Mouse (Mus musculus) left cerebral cortex, postnatal 14 days (tissue): ENCODE data around the gene Gm42372. TPM values are rescaled to one million over a fixed set of nuclear protein-coding genes. Genes with fewer than 3 reads are reported as not detected.

Experiments used
- DNase-seq, 2 experiments: peaks; one replicate each; pipeline ENCODE4 v3.0.0; 2021 to 2022; ENCODE audit warnings: low spot score in 2 of 2, mixed read lengths in 1 of 2
- intact Hi-C: fragments of 180-260 bp; cut with DNase I; formaldehyde crosslinking; loops from one replicate; pipeline ENCODE4 v1.15.1; 2025
- total RNA-seq, 2 experiments: library from RNA; stranded (reverse); gene quantifications; 2 replicates each; pipeline ENCODE4 v1.2.3; 2021

Gm42372 gene
- total RNA-seq, 2 experiments from 2014 or later, result 59.2 to 61.7 TPM

DNA sequence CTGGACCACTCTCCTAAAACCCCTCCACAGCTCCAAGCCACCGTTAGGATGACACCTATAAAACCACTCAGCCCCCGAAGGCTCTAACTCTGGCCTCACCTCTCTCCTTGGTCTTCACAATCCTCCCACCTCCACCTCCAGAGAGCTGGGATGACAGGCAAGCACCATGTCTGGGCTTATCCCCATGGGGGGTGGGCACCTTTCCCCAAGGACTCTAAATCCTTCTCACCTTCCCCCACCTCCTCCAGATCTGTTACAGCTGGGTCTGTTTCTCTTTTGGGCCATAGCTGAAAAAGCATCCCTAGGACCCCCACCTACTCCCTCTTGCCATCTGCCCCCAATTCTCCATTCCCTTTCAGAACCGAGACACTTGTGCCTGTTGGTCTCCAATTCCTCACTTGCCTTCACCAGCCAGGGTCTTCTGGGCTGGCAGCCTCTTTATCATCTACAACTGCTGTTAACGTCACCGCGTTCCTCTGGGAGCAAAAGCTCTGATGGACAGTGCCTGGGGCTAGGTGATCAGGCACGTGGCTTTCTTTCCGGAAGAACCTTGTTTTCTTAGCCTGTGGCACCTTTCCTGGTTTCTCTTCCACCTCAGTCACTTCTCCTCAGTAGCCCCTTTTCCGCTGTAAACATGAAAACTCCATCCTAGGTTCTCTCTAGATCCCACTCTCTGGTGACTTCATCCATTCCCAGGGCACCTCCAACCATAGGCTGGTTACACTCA, 43.2 kb downstream of the Gm42372 start:
- intact Hi-C loops, result loop anchor here (5.0 kb wide), 1 partner anchor 36 kb away; the partner anchor contains the start of gene Hif3a
- DNase-seq, result no peak

DNA sequence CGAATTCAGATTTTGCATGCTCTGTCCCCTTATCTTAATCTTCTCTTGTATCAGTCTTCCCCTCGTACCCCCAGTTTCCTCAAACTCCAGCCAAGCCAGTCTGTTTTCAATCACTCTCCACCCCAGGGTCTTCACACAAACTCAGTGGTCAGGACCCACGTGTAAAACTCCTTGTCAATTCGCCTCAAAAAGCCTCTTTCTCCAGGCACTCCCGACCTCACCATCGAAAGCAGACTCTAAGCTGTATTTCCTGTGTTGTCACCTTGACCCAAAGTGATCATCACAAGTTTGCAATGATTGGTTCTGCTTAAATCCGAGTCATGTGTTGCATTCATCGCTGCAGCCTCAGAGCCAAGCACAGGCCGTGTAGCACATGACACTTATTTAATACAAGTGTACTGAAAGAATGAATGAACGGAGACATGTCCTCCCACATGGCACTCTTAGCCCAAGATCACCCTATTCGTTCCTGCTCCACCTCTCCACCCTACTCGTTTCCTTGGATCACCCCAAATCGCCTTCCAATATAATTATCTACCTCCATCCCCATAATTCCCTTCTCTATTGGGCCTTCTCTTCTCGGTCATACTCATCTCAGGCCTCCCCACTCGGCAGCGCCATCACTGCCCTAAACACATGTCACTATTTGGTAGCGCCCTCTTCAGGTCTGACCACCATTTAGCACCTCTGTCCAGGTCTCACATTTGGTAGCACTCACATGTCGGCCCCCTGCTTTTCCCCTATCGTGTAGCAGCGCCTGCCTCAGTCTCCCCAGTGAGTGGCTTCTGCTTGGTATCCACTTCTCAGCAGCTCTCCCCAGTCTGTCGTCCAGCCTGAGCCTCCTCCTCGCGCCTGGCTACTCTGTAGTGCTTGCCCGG, 44.1 kb downstream of the Gm42372 start:
- intact Hi-C loops, result loop anchor here (5.0 kb wide), 1 partner anchor 35 kb away; the partner anchor contains the start of gene Hif3a
- peak; percentile 63 to 82 for DNase-seq

DNA sequence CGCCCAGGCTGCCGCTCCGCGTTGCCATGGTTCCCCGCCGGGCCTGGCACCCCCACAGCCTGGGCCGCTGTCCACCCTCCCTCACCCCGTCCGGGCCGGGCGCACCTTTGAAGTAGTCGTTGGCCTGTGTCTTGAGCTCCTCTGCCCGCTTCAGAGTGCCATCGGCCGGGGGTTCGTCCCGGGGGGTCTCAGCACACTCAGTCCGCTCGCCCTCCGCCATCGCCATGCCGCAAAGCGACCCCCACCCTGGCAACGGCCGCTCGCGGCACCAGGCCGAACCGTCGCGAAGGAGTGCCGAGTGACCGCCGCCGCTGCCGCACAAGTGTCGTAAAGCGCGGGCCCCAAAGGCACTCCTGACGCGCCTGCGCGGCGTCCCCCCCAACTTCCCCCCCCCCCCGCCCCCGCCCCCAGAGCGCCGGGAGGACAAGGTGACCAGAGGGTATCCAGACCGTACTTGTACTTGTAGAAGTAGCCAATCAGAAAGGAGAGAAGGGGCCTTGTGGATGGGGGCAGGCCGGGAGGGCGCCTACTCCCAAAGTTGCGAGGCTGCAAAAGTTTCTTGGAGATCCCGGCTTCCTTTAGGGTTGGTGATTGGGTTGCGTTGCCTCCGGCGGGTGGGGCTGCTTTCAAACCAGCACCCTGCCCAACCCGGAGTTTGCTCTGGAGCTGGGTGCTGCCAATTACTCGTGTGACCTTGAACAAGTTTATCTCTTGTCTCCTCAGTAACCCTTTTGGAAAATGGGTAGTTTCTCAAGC, 44.9 kb downstream of the Gm42372 start, which contains the start of gene Ppp5c:
Gene Ppp5c, minus strand, starts transcription at position 337 of the 756 bp plus-strand sequence.
- peak; percentile 90 to 93 for DNase-seq
- intact Hi-C loops, result loop anchor here (5.0 kb wide), 1 partner anchor 35 kb away; the partner anchor contains the start of gene Hif3a

DNA sequence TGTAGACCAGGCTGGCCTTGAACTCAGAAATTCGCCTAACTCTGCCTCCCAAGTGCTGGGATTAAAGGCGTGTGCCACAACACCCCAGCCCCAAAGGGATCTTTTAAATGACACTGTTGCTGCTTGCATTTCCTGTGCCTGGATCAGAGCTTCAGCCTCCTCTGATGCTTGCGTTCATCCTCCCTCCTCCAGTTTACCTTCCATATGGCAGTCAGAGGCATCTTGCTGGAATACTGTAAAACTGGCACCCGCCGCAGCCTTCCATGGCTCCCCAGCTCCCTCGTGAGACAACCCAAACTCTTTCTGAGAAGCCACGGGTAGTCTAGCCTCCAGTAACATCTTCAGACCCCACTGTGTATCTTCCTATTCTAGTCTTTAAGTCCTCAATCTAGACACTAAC, 46.0 kb downstream of the Gm42372 start:
- intact Hi-C loops, result loop anchor here (5.0 kb wide), 1 partner anchor 33 kb away; the partner anchor contains the start of gene Hif3a

DNA sequence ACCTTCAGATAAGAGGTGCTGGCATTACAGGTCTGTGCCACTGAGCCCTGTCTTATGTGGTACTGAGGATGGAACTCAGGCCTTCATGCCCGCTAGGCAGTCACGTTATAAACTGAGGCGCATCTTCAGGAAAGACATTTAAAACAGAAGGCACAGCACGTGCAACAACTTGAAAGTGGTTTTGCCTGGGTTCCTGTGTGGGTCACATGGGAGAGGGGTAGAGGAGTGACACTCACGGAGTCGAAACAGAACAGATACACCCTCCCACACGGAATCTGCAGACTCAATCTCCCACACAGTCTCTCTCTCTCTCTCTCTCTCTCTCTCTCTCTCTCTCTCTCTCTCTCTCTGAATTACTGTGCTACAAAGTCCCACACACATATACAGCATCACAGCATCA, 47.4 kb downstream of the Gm42372 start:
- intact Hi-C loops, result no loop called here
- DNase-seq, result peak in 1 of 2 experiments; percentile 57

More for the DNA sequence above, 46.0 kb downstream of the Gm42372 start:
- peak in 1 of 2 experiments; percentile 44 for DNase-seq

Other genes starting within 250 kb of the Gm42372 start
- 100 to 1,000 TPM; 349 to 363 TPM for gene Ap2s1, start 244.7 kb upstream of the Gm42372 start, total RNA-seq
- 1 to 10 TPM; 3.8 to 5.7 TPM for gene Slc1a5, start 201.7 kb upstream of the Gm42372 start, total RNA-seq
- 100 to 1,000 TPM; 333 to 347 TPM for gene Strn4, start 167.2 kb upstream of the Gm42372 start, total RNA-seq
- 10 to 100 TPM; 50.3 to 57.2 TPM for gene Fkrp, start 166.4 kb upstream of the Gm42372 start, total RNA-seq
- 1 to 10 TPM; 9.0 to 9.3 TPM for gene Prkd2, start 140.2 kb upstream of the Gm42372 start, total RNA-seq
- gene Dact3, start 107.8 kb upstream of the Gm42372 start, total RNA-seq, result 100 to 1,000 TPM; 130 to 141 TPM
- gene Gng8, start 91.3 kb upstream of the Gm42372 start, total RNA-seq, result 1 to 10 TPM; 1.2 to 1.5 TPM
- under 1 TPM in 1 of 2 experiments, not detected in 1; 0.11 TPM for gene Ptgir, start 76.6 kb upstream of the Gm42372 start, total RNA-seq
- gene Calm3, start 59.0 kb upstream of the Gm42372 start, total RNA-seq, result 1,000 to 10,000 TPM; 2,088 to 2,136 TPM
- 100 to 1,000 TPM; 215 to 249 TPM for gene Pnmal2, start 38.4 kb upstream of the Gm42372 start, total RNA-seq
- 10 to 100 TPM; 85.4 to 91.6 TPM for gene Pnmal1, start 23.4 kb upstream of the Gm42372 start, total RNA-seq
- 1 to 10 TPM; 3.0 TPM for gene Ccdc8, start 9.6 kb downstream of the Gm42372 start, total RNA-seq
- gene Ppp5c, start 44.8 kb downstream of the Gm42372 start, total RNA-seq, result 100 to 1,000 TPM; 182 to 185 TPM
- 10 to 100 TPM in 1 of 2 experiments, 1 to 10 TPM in 1; 8.3 to 16.0 TPM for gene Hif3a, start 79.3 kb downstream of the Gm42372 start, total RNA-seq
- gene Psg16, start 91.0 kb downstream of the Gm42372 start, total RNA-seq, result 1 to 10 TPM; 3.8 to 4.2 TPM
- not detected for gene Ceacam3, start 167.2 kb downstream of the Gm42372 start, total RNA-seq
- gene Psg29, start 220.4 kb downstream of the Gm42372 start, total RNA-seq, result not detected